Mouse (Mus musculus) ES-E14 (cell line): ENCODE data around the gene Fbxw9. TPM values are rescaled to one million over a fixed set of nuclear protein-coding genes. Genes with fewer than 3 reads are reported as not detected.

Experiments
- DNase-seq: peaks from one replicate; pipeline ENCODE4 v3.0.0-alpha.2; 2013; ENCODE audit warnings: low read depth, low spot score
- H3K27ac ChIP-seq: 2 replicates; pipeline ENCODE4 v1.5.1; 2012; ENCODE audit warnings: low read depth, mild to moderate bottlenecking, low read length, moderate library complexity, mixed read lengths; ENCODE audit not compliant: poor library complexity, insufficient read depth, severe bottlenecking
- H3K36me3 ChIP-seq: 2 replicates; pipeline ENCODE4 v1.6.1; 2012; ENCODE audit warnings: mild to moderate bottlenecking, low read length, moderate library complexity, mixed read lengths; ENCODE audit not compliant: control insufficient read depth, poor library complexity, insufficient read depth, severe bottlenecking
- H3K4me1 ChIP-seq, 2 experiments: fragments of 150-350 bp in 1 of 2; sonication (generic) in 1 of 2; 2 replicates each; pipeline ENCODE4 v1.6.1; 2012; ENCODE audit warnings: low read length in 2 of 2, mild to moderate bottlenecking in 1 of 2, mixed read lengths in 1 of 2; ENCODE audit not compliant: control insufficient read depth in 2 of 2, insufficient read depth in 2 of 2, poor library complexity in 1 of 2
- H3K4me3 ChIP-seq, 2 experiments: fragments of 150-350 bp in 1 of 2; sonication (generic) in 1 of 2; 2 replicates each; pipeline ENCODE4 v1.5.1; 2012; ENCODE audit warnings: low read length in 2 of 2, low read depth in 1 of 2, mild to moderate bottlenecking in 1 of 2, mixed read lengths in 1 of 2; ENCODE audit not compliant: insufficient read depth in 1 of 2, poor library complexity in 1 of 2, severe bottlenecking in 1 of 2
- H3K9ac ChIP-seq: 2 replicates; pipeline ENCODE4 v1.6.1; 2012; ENCODE audit warnings: low read depth, mild to moderate bottlenecking, low read length, mixed read lengths; ENCODE audit not compliant: poor library complexity, insufficient read depth, severe bottlenecking
- H3K9me3 ChIP-seq: fragments of 150-350 bp; sonication (generic); 2 replicates; pipeline ENCODE4 v1.6.1; 2012; ENCODE audit warnings: low read depth, mild to moderate bottlenecking, low read length; ENCODE audit not compliant: control insufficient read depth, insufficient read depth
- CHD2 ChIP-seq: IDR thresholded peaks from 2 replicates; pipeline ENCODE4 v1.6.1; 2014; ENCODE audit warnings: mild to moderate bottlenecking, low read depth, low read length, inconsistent platforms
- HCFC1 ChIP-seq: IDR thresholded peaks from 2 replicates; pipeline ENCODE4 v1.6.1; 2012; ENCODE audit warnings: low read length, inconsistent platforms, borderline replicate concordance; ENCODE audit not compliant: insufficient read depth
- MAFK ChIP-seq: IDR thresholded peaks from 2 replicates; pipeline ENCODE4 v1.6.1; 2014; ENCODE audit warnings: mild to moderate bottlenecking, low read depth, low read length, inconsistent platforms; ENCODE audit not compliant: insufficient read depth
- ZC3H11A ChIP-seq: IDR thresholded peaks from 2 replicates; pipeline ENCODE4 v1.6.1; 2012; ENCODE audit warnings: low read depth, mild to moderate bottlenecking, inconsistent platforms, low read length, borderline replicate concordance
- ZNF384 ChIP-seq: IDR thresholded peaks from 2 replicates; pipeline ENCODE4 v1.6.1; 2012; ENCODE audit warnings: low read depth, low read length, inconsistent platforms
- in situ Hi-C, 2 experiments: fragments of 600-800 bp; cut with MboI; formaldehyde crosslinking; loops; one replicate each; pipeline ENCODE4 v1.15.1; 2025; ENCODE audit warnings: low sequenced_read_pairs in 2 of 2, inconsistent platforms in 1 of 2; ENCODE audit not compliant: unreplicated experiment in 2 of 2
- total RNA-seq: library from RNA; depleted of rRNA; stranded (reverse); fragments of 300-350 nt; gene quantifications from 2 replicates; pipeline ENCODE4 v1.2.3, GENCODE M21; 2012

Fbxw9 gene
- total RNA-seq, 1 experiment, result 49.3 TPM

GRCm38 (mm10) chr8:85026670-85027515 is 33.0 kb upstream of the Fbxw9 start, which contains the start of gene Trir:
TSS of gene Trir (plus strand) at chr8:85026823.
- Histone ChIP-seq H3K36me3 (peaks cover 42% of the 10 kb centered on the region), H3K4me1 (peaks cover 3 to 12% of the 10 kb centered on the region in 2 experiments), H3K9me3 (no peaks in the 10 kb centered on the region), H3K9ac (peak within 1 kb of the TSS; percentile 96), H3K27ac (peak within 1 kb of the TSS; percentile 83), H3K4me3 (peak within 1 kb of the TSS; percentile 88 to 97)
- TF ChIP-seq MAFK, result no peak
- TF ChIP-seq ZNF384, result no peak
- no peak for TF ChIP-seq ZC3H11A
- TF ChIP-seq CHD2, result no peak
- peak; percentile 73; the same call in 1 of the 2 replicates for TF ChIP-seq HCFC1
- peak; percentile 98 for DNase-seq
- in situ Hi-C loops, result no loop called here

DNA sequence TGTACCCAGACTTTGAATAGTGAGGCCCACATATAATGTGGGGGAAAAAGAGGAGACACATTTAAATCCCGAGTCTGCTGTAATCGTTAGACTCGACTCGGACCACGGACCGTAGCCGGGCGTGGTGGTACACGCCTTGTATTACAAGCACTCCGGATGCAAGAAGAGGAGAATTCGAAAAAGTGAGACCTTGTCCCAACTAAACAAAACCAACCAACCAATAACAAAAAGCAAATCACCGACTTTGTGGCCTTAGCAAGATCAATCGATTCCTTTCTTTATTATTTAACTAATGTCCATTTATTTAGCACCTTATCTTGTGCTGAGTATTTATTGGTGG is 32.4 kb upstream of the Fbxw9 start:
- in situ Hi-C loops, result no loop called here
- no peak for TF ChIP-seq ZC3H11A
- no peak for TF ChIP-seq ZNF384
- no peak for TF ChIP-seq CHD2
- no peak for TF ChIP-seq MAFK
- no peak for TF ChIP-seq HCFC1
- Histone ChIP-seq H3K9ac (peak overlapping the region; percentile 96), H3K4me1 (peaks cover 3 to 12% of the 10 kb centered on the region in 2 experiments), H3K27ac (peak overlapping the region; percentile 83; the same call in 1 of the 2 replicates), H3K4me3 (peak overlapping the region; percentile 88 to 97), H3K36me3 (peaks cover 36% of the 10 kb centered on the region), H3K9me3 (no peaks in the 10 kb centered on the region)
- DNase-seq, result no peak

GRCm38 (mm10) chr8:85027922-85028321 is 31.9 kb upstream of the Fbxw9 start:
- in situ Hi-C loops, result no loop called here
- Histone ChIP-seq H3K4me1 (peaks cover 3 to 13% of the 10 kb centered on the region in 2 experiments), H3K9ac (no peak overlapping the region; the same call in 1 of the 2 replicates), H3K9me3 (no peaks in the 10 kb centered on the region), H3K36me3 (peaks cover 37% of the 10 kb centered on the region), H3K4me3 (peak overlapping the region; percentile 88 to 97), H3K27ac (no peak overlapping the region)
- no peak for TF ChIP-seq ZNF384
- TF ChIP-seq CHD2, result no peak
- TF ChIP-seq MAFK, result no peak
- TF ChIP-seq HCFC1, result no peak
- TF ChIP-seq ZC3H11A, result no peak
- no peak for DNase-seq

DNA sequence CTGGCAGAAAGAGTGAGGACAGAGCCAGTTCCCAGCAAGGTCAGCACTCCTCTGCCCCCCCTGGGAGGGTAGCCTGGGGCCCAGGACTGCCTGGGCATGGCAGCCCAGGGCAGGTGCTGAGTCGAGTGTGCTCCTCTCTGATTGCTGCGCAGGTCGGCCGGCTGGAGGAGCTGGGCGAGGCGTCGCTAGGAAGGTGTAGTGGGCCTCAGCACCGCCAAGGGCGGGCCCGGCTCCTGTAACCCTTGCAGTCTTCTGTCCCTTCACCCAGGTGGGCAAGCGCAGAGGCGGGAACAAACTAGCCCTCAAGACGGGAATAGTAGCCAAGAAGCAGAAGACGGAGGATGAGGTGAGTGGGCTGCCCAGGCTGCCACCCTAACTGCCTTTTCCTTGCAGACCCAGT is 30.6 kb upstream of the Fbxw9 start:
- in situ Hi-C loops, result no loop called here

More for the DNA sequence above, 30.6 kb upstream of the Fbxw9 start:
- peaks cover 27% of the 10 kb centered on the region for H3K36me3 ChIP-seq
- no peaks in the 10 kb centered on the region for H3K9me3 ChIP-seq
- peaks cover 0 to 14% of the 10 kb centered on the region in 2 experiments; a peak in 3 of 4 replicates for H3K4me1 ChIP-seq
- DNase-seq, result no peak
- H3K4me3 ChIP-seq, result no peak overlapping the region; a peak in 1 of 4 replicates
- peak overlapping the region; percentile 44; the same call in 1 of the 2 replicates for H3K9ac ChIP-seq
- no peak overlapping the region for H3K27ac ChIP-seq
- TF ChIP-seq ZNF384 (no peak), ZC3H11A (no peak), HCFC1 (no peak), MAFK (no peak), CHD2 (no peak)
